Mouse (Mus musculus) forebrain, embryonic 10.5 days (tissue): Measurements from ENCODE around the gene Arid3a. TPM values are rescaled to one million over a fixed set of nuclear protein-coding genes. Genes with fewer than 3 reads are reported as not detected.

Experiments
- DNase-seq: peaks from one replicate; pipeline ENCODE4 v3.0.0-alpha.2; 2017; ENCODE audit warnings: low spot score; ENCODE audit errors: extremely low spot score
- H3K27ac ChIP-seq: fragments of 300-500 bp; sonication (generic); 2 replicates; pipeline ENCODE4 v1.5.1; 2016; ENCODE audit warnings: mild to moderate bottlenecking
- H3K27me3 ChIP-seq: fragments of 300-500 bp; sonication (generic); 2 replicates; pipeline ENCODE4 v1.6.1; 2016; ENCODE audit warnings: mild to moderate bottlenecking; ENCODE audit not compliant: poor library complexity, severe bottlenecking
- H3K36me3 ChIP-seq: fragments of 300-500 bp; sonication (generic); replicated peaks from 2 replicates; pipeline ENCODE4 v1.6.1; 2016; ENCODE audit warnings: mild to moderate bottlenecking, moderate library complexity
- H3K4me1 ChIP-seq: fragments of 300-500 bp; sonication (generic); 2 replicates; pipeline ENCODE4 v1.6.1; 2016
- H3K4me3 ChIP-seq: fragments of 300-500 bp; sonication (generic); 2 replicates; pipeline ENCODE4 v1.5.1; 2016; ENCODE audit warnings: mild to moderate bottlenecking, moderate library complexity
- H3K9me3 ChIP-seq: fragments of 300-500 bp; sonication (generic); 2 replicates; pipeline ENCODE4 v1.6.1; 2016; ENCODE audit warnings: mild to moderate bottlenecking, moderate library complexity
- WGBS: fragments of 180-500 bp; shearing (Covaris S2); methylation state at CpG from one replicate; pipeline ENCODE4 v1.1.7; 2016; 5-methylcytosine and 5-hydroxymethylcytosine counted together
- polyA plus RNA-seq: library from polyadenylated mRNA; unstranded; fragments of >200 nt; fragmentation: Nextera tagmentation; extraction: Ambion mirVana; gene quantifications from 2 replicates; pipeline ENCODE4 v1.2.1, GENCODE M21; 2016

Arid3a gene
- polyA plus RNA-seq, 1 experiment from 2014 or later = 12.5 TPM

DNA sequence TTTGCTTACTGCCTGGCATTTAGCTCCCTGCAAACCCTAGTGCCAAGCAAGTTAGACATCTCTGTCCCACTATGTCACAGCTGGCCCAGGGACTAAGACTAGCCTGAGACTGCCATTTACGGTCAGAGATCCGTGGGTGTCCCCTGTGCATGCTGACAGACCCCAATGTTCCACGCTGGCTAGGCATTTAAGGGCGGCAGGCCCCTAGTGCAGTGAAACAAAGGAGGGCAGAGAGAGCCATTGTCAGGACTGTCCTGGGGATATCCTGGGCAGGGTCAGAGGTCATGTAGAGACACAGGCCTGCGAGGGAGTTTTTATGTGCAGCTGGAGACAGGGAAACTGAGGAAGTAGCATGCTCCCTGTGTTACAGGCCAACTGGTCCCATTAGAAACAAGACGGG lies 7.0 kb downstream of the Arid3a start:
- Histone ChIP-seq H3K4me3 (0 out of 2 replicates have a peak overlapping the region, but pooled peaks have one; percentile 1), H3K27me3 (no peaks in the 10 kb centered on the region), H3K9me3 (no peaks in the 10 kb centered on the region), H3K27ac (peak overlapping the region; percentile 78), H3K4me1 (peaks cover 82% of the 10 kb centered on the region), H3K36me3 (peaks cover 78% of the 10 kb centered on the region)
- WGBS = 37% methylated on average over 6 of the region's 6 CpGs
- no peak for DNase-seq

GRCm38 (mm10) chr10:79934272-79934721 lies 7.5 kb downstream of the Arid3a start:
- peaks cover 81% of the 10 kb centered on the region for H3K36me3 ChIP-seq

GRCm38 (mm10) chr10:79934794-79935569 lies 8.1 kb downstream of the Arid3a start:
- WGBS = 93% methylated on average over 16 of the region's 16 CpGs
- DNase-seq = no peak
- H3K36me3 ChIP-seq = peaks cover 88% of the 10 kb centered on the region
- H3K27me3 ChIP-seq = no peaks in the 10 kb centered on the region
- peaks cover 82% of the 10 kb centered on the region for H3K4me1 ChIP-seq
- H3K4me3 ChIP-seq = 0 out of 2 replicates have a peak overlapping the region, but pooled peaks have one; percentile 1
- H3K9me3 ChIP-seq = no peaks in the 10 kb centered on the region
- H3K27ac ChIP-seq = 0 out of 2 replicates have a peak overlapping the region, but pooled peaks have one; percentile 78

More at GRCm38 (mm10) chr10:79934272-79934721, 7.5 kb downstream of the Arid3a start:
- no peaks in the 10 kb centered on the region for H3K9me3 ChIP-seq
- 0 out of 2 replicates have a peak overlapping the region, but pooled peaks have one; percentile 1 for H3K4me3 ChIP-seq
- H3K27ac ChIP-seq = peak overlapping the region; percentile 78; the same call in 1 of the 2 replicates
- no peak for DNase-seq
- no peaks in the 10 kb centered on the region for H3K27me3 ChIP-seq
- WGBS = 77% methylated on average over 13 of the region's 13 CpGs
- peaks cover 82% of the 10 kb centered on the region for H3K4me1 ChIP-seq

DNA sequence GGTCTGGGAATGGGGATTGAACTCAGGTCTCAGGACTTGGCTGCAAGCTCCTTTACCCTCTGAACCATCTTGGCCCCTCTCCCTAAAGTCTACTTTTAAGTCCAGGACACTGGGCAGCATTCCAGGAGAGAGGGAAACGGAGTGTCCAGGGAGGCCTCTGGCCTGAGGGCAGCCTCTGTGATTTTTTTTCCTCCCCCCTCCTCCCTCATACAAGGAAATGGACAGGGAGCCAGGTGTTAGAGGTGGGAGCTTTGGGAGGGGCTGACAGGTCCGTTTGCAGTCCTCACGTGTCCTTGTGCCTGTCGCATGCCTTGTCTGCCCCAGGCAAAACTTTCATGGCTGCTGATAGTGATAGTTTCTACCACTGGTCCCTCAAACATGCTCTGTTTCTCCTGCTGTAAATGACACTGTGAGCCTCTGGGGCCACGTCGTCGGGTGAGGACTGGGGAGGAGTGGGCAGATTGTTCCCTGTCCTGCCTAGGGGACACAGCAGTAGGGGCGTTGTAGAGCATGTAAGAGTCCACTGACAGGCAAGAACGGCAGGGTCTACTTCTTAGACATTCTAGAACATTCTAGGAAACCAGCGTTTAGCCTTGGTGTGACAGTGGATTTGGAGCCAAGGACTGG lies 9.6 kb downstream of the Arid3a start:
- peak overlapping the region; percentile 27; the same call in 1 of the 2 replicates for H3K27ac ChIP-seq
- WGBS = 80% methylated on average over 10 of the region's 10 CpGs
- H3K27me3 ChIP-seq = no peaks in the 10 kb centered on the region
- no peaks in the 10 kb centered on the region for H3K9me3 ChIP-seq
- peaks cover 89% of the 10 kb centered on the region for H3K36me3 ChIP-seq
- no peak overlapping the region for H3K4me3 ChIP-seq
- no peak for DNase-seq
- H3K4me1 ChIP-seq = peaks cover 73% of the 10 kb centered on the region

- peak overlapping the region; percentile 27; the same call in 1 of the 2 replicates for H3K27ac ChIP-seq
- no peaks in the 10 kb centered on the region for H3K27me3 ChIP-seq
- no peaks in the 10 kb centered on the region for H3K9me3 ChIP-seq
- DNase-seq = no peak
- H3K36me3 ChIP-seq = peaks cover 89% of the 10 kb centered on the region
- H3K4me1 ChIP-seq = peaks cover 68% of the 10 kb centered on the region
- WGBS = 90% methylated on average over 27 of the region's 27 CpGs
- no peak overlapping the region for H3K4me3 ChIP-seq
Observed at GRCm38 (mm10) chr10:79936911-79937441, 10.1 kb downstream of the Arid3a start.

- no peak for DNase-seq
- no peaks in the 10 kb centered on the region for H3K27me3 ChIP-seq
- H3K27ac ChIP-seq = peak overlapping the region; percentile 6; the same call in 1 of the 2 replicates
- 60% methylated on average over 11 of the region's 11 CpGs for WGBS
- H3K4me1 ChIP-seq = peaks cover 59% of the 10 kb centered on the region
- peaks cover 84% of the 10 kb centered on the region for H3K36me3 ChIP-seq
- peak overlapping the region; percentile 16; the same call in 1 of the 2 replicates for H3K4me3 ChIP-seq
- H3K9me3 ChIP-seq = no peaks in the 10 kb centered on the region
Observed at GRCm38 (mm10) chr10:79937775-79938526, 11.1 kb downstream of the Arid3a start.

GRCm38 (mm10) chr10:79940749-79941148 lies 13.9 kb downstream of the Arid3a start:
- WGBS = 73% methylated on average over 7 of the region's 7 CpGs
- Histone ChIP-seq H3K27me3 (no peaks in the 10 kb centered on the region), H3K9me3 (no peaks in the 10 kb centered on the region), H3K36me3 (peaks cover 62% of the 10 kb centered on the region), H3K27ac (no peak overlapping the region), H3K4me1 (peaks cover 69% of the 10 kb centered on the region), H3K4me3 (no peak overlapping the region)
- DNase-seq = no peak

- peaks cover 75% of the 10 kb centered on the region for H3K4me1 ChIP-seq
- peak overlapping the region; percentile 85; the same call in 1 of the 2 replicates for H3K27ac ChIP-seq
Observed at GRCm38 (mm10) chr10:79942988-79943387, 16.1 kb downstream of the Arid3a start.

DNA sequence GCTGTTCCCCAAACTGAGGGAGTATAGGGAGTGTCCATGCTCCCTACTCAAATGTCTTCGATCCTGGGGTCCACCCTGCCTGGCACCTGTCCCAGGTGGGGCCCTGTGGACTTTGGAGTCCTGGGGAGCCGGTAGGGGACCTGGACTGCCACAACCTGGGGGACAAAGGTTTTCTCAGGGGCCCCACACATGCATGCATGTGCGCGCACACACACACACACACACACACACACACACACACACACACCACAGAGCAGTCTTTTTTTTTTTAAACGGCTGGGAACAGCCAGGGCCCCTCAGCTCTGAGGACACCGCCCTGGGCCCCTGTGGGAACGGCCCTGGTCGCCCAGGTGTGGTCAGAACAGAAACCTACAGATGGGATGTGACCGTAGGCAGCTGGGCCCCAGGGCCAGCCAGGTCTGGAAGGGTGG lies 16.6 kb downstream of the Arid3a start:
- Histone ChIP-seq H3K4me1 (peaks cover 72% of the 10 kb centered on the region), H3K27ac (peak overlapping the region; percentile 85; the same call in 1 of the 2 replicates), H3K9me3 (no peaks in the 10 kb centered on the region), H3K27me3 (no peaks in the 10 kb centered on the region), H3K4me3 (no peak overlapping the region), H3K36me3 (peaks cover 59% of the 10 kb centered on the region)
- 88% methylated on average over 9 of the region's 9 CpGs for WGBS
- DNase-seq = no peak

More at GRCm38 (mm10) chr10:79942988-79943387, 16.1 kb downstream of the Arid3a start:
- Histone ChIP-seq H3K9me3 (no peaks in the 10 kb centered on the region), H3K36me3 (peaks cover 61% of the 10 kb centered on the region), H3K4me3 (no peak overlapping the region; the same call in 1 of the 2 replicates), H3K27me3 (no peaks in the 10 kb centered on the region)
- WGBS = 84% methylated on average over 1 of the region's 1 CpGs
- no peak for DNase-seq

GRCm38 (mm10) chr10:79945507-79946234 lies 18.8 kb downstream of the Arid3a start:
- Histone ChIP-seq H3K27ac (peak overlapping the region; percentile 85), H3K4me1 (peaks cover 57% of the 10 kb centered on the region), H3K36me3 (peaks cover 62% of the 10 kb centered on the region), H3K27me3 (0 out of 2 replicates have a peak, but pooled peaks cover 4% of the 10 kb centered on the region), H3K4me3 (peak overlapping the region; percentile 34), H3K9me3 (no peaks in the 10 kb centered on the region)
- DNase-seq = peak; percentile 68
- WGBS = 15% methylated on average over 16 of the region's 16 CpGs

DNA sequence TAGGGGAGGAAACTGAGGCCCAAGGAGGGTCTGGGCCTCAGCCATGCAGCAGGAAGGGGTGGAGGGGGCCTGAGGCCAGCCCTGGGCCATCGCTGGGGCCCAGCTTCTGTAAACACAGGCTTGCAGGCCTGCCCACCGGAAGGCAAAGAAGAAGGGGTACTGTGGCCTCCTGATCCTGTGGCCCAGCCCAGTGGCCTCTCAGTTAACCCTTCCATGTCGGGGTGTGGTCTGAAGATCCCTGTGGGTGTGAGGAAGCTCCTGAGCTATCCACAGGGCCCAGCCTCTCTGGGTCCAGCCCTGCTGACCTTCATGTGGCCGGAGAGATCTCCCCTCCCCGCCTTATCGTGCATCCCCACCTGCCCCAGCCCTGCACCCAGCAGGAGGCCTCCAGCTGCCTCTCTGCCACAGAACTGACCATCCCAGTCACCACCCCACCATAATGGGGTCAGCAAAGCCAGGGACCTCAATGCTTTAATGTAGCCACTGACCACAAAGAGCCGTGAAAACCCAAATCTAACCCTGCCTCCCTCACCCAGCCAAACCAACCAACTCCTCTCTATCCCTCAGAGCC lies 20.0 kb downstream of the Arid3a start:
- Histone ChIP-seq H3K27me3 (0 out of 2 replicates have a peak, but pooled peaks cover 4% of the 10 kb centered on the region), H3K9me3 (no peaks in the 10 kb centered on the region), H3K27ac (peak overlapping the region; percentile 85), H3K36me3 (peaks cover 62% of the 10 kb centered on the region), H3K4me1 (peaks cover 57% of the 10 kb centered on the region), H3K4me3 (peak overlapping the region; percentile 34)
- peak; percentile 52 for DNase-seq
- 8% methylated on average over 7 of the region's 7 CpGs for WGBS
